Mouse (Mus musculus): ENCODE data around the gene Sycp1. TPM values are rescaled to one million over a fixed set of nuclear protein-coding genes. Genes with fewer than 3 reads are reported as not detected.

The Sycp1 gene
- not detected for polyA plus RNA-seq (2017; shearing (Covaris generic))

DNA sequence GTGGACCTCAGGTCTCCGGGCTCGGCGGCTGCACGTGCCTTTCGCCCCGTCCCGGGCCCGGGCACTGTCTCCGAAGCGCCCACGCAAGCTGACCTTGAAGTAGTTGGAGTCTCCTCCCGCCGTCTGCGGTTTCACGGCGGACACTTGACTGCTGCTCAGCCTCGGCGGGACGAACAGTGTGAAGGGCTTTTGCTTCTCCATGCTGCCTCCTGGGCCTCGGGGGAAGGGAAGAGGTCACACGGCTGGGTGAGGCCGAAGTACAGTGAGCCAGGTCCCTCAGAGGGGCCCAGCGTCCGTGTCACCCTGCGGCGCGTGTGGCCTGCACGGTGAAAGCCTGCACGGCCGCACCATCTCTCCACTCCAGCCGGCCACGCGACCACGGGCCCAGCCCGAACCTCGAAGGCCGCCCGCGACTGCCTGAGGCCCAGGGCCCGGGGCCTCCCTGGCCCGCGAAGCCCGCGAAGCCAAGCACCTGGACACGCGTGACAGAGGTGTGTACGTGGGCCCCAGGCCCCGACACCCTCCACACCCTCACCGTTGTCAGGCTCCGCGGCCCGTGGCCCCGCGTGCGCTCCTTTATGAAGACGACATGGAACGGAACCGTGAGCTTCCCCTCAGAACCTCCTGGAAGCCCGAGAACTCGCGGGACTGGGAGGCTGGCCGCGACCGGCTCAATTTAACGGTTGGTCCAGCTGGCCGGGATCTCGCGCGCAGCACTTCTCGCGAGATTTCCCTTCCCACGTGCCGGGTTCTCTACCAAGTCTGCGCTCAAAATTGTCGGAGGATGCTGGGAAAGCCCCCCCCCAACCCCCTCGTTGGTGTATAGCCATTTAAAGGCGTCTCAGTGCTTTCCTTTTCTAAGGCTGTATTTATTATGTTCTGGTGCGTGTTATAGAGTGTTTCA lies at the start of gene Sycp1:
Gene Sycp1 (minus strand): TSS at position 650 of the 904 bp plus-strand sequence.
- ATAC-seq = no peak

DNA sequence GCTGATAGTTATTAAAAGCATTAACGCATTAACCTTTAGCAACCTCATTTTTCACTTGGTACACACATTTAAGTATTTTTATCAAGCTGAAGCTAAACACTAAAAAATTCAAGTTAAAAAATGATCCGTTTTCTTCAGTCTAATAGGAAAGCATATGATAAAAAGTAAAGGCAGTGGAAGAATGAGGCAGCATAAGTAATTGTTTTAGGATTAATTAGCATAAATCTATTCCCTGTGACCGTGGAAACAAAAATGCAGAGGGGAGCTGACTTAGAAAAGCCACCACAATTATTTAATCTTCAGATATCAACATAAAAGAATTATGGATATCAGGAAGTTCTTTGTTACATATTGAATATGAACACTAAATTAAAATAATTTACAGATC lies 44.4 kb upstream of the Sycp1 start:
- no peak for ATAC-seq

DNA sequence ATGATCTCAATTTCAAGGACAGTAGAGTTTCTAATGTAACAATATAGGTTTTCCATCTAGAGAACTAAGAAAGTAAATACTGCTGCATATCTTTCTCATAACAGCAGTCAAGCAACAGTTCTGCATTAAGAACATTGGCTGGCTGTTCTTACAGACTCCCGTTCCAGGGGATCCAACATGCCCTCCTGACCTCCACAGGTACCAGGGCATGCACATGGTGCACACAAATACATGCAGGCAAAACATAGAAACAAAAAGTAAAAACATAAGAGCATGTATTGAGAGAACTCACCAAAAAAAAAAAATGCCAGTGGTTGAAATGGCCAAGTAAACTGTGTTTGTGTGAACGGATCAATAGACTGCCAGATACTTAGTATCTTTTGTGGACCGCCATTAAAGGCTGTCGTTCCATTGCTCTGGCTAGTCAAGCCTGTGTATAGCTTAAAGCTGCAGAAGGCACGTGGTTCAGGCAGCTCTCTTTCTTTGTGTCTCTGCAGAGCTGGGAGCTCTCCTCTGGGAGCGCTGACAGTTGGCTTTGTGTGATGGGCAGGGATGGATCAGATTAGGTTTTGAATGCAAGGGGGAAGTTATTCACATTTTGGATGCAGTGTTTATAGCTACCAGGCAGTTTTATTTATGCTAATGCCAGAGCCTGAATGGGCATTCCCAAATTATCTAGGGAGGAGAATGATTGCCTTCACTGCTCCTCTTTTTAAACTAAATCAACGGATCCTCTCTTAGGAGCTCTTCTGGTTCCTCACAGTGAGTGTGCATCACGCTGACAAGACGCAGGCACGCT lies 43.8 kb upstream of the Sycp1 start:
- ATAC-seq = no peak

DNA sequence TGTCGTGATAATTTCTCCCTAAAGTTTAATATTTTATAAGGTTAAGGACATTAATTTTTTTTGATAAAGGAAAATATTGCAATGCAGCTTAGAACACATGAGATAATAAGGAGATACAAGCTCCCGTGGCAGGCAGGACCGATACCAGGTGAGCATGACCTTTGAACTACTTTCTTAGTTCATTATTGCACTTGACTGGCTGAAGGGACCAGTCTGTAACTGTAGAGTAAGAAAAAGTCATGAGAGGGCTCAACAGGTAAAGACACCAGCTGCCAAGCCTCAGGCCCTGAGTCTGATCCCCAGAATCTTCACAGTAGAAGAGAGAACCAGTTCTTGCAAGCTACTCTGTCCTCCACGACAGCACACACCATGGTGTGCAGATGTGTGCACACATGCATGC lies 41.0 kb upstream of the Sycp1 start:
- ATAC-seq = no peak

DNA sequence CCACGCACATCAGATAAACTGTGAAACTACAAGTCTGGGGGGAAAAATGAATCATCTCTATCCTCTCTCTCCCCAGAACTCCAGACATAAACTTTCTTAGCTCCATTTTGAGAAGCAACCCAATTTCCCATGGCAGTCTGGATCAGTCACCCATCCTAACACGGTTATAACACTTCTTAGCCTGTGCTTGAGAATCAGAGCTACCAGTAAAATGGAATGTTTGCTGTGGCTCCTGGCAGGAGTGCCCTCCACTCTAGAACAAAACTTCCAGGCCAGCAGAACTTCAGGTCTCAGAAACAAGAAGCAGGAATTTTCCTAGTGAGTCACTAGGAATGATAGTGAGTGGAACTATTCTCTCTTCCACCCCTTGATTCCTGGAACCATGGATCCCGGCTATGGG lies 34.6 kb upstream of the Sycp1 start:
- no peak for ATAC-seq

DNA sequence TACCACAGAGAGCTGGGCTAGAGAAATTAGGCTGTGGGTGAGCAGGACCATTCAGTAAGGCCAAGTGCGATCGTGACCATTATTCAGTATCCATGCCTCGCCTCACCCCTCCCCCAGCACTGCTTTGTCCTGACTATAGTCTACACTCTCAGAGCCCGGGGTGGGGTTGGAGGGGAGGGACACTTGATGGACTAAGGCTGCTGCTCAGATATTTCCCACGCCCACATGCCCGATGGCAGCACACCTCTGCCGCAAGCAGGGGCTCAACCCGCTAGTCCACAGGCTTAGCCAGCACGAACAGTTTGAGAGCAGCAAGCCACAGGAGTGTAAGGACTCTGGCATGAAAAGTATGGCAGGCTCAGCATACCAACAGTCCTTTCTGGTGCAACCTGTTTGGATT lies 34.2 kb upstream of the Sycp1 start:
- no peak for ATAC-seq

DNA sequence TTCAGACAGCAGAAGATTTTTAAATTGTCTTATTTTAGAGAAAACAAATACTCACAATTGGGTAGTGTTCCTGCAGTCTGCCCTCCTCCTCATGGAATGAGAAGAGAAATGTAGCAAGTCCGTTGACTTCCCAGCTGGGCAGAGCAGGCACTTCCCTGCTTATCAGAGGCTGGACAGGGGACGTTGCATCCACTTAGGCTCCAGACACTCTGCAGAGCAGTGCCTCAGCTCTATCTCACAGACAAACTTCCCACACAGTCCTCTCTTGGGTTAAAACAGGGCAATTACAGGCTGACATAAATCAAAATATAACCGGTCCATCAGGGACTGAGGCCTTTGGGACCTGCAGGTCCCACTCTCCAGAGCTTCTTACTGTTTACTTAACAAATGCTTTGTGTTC lies 28.1 kb upstream of the Sycp1 start, which contains the start of gene Nr1h5:
Gene Nr1h5 (minus strand): TSS at position 101 of the 400 bp plus-strand sequence.
- no peak for ATAC-seq

DNA sequence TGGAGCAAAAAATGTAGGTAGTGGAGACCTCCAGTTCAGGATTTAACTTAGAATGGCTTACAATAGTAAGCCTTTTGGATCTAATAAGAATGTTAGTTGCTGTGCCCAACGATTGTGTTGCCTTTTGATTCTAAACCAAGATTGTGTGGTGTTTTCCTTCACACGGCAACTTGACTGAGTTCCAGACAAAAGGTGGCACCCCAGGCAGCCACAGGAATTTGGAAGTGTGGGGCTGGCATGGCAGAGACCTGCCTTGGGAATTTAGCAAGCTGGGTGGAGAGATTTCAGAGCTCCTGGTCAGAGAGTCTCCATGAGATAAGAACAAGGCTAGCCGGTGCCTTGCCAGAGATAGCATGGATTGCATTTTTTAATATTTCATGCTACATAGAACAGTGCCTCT lies 19.7 kb upstream of the Sycp1 start:
- ATAC-seq = no peak

DNA sequence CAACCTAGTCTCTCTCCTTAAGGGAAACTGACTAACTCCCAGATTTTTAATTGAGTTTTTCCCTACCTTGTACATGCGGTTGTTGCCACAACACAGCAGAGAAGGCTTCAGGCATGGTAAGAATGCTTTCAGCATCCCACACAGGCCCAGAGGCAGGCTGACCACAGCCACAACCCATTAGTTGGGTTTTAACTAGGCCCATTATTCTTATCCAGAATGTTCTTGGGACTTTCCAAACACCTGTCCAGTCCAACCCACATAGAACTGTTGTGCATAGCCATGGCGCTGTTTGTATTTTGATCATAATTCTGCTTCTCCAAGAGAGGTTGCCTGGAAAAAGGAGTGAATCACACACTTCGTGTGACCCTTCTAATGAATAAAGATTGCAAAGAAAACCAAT lies 19.2 kb upstream of the Sycp1 start:
- no peak for ATAC-seq

DNA sequence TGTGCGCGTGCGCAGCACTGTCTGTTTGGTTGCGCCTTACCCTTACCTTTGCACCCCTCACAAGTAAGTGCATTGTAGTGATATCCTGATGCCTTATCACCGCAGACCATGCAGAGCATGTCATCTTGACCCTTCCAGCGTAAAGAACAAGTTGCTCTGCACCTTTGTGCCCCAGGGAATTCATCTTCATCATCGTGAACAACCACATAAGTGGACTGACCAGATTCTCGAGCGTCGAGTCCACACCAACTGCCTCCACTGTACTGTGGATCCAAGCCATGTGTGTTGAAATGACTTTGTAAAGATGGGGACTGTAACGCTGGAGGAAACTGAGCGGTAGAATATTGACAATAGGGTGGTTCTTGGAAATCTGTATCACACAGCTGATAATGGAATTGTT lies 18.6 kb upstream of the Sycp1 start:
- ATAC-seq = no peak

DNA sequence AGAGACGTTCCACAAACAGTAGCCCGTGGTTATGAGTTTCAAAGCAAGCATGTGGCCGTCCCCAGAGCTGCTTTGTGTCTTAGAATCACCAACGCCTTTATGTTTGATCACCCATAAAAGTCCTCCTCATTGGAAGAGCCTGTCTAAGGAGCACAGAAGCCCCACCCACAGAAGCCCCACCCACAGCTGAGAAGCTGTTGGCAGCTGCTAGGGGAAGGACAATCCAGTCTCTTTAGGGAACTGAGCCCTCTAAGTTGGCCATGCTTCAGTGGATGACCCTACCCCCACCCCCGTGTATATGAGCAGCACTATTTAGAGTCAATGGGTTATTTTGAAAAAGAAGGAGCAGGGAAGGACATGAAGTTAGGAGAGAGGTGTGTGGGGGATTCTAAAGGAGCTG lies 11.0 kb upstream of the Sycp1 start:
- no peak for ATAC-seq

DNA sequence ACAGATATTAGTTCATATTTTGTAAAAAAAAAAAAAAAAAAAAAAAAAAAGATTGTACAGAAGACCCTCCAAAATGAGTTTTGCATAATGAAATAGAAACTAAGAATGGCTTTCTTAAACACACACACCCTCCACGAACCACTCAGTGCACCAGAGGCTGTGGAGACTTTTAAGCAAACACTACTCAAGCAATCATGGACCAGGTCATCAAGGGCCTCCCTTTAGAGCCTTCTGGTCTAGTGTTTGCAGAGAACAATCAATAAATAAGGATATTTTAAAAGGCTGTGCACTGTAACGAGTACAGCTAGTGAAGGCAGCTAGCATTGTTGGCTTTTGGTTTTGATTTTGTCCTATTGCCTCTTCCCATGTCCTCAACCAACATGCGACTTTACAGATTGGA lies 10.4 kb upstream of the Sycp1 start:
- ATAC-seq = no peak

DNA sequence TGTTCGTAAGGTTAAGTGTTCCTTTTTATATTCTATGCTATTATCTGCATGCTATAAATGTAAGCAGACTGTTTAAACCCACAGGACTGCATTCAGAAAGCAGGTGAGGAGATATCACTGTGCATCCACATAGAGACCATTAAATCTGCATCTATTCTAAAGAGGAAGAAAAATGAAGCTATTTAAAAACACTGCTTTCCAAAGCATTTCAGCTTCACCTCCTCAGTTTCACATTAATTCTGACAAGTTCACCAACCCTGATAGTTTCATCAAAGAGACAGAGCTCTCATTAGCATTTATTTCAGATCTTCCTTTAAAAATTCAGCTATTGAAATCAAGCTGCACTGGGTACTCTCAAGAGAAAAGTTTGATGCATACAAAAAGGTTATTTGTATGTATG lies 2.2 kb upstream of the Sycp1 start:
- ATAC-seq = no peak

DNA sequence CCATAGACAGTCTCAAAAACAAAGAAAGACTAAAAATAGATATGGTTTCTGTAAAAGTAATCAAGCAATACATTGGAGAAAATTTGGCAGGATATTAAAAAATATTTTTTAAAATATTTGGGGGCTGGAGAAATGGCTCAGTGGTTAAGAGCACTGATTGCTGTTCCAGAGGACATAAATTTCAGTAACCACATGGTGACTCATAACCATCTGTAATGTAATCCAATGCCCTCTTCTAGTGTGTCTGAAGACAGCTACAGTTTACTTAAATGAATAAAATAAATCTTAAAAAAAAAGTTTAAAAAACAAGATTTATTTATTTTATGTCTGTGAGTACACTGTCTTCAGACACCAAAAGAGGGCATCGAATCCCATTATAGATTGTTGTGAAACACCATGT lies 36.8 kb downstream of the Sycp1 start:
- ATAC-seq = no peak

DNA sequence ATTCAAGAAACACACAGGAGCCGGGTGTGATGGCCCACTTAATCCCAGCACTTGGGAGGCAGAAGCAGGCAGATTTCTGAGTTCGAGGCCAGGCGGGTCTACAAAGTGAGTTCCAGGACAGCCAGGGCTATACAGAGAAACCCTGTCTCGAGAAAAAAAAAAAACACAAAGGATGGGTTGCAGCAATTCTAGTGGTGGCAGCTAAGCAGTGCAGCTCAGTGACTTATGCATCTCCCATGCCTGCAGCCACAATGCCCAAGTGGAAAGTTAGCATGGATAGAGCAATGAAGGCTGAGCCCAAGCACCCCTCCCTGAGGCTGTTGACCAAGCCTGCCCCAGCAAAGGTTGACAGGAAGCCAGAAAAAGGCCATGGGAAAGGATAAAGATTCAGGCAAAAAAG lies 55.4 kb downstream of the Sycp1 start:
- no peak for ATAC-seq

DNA sequence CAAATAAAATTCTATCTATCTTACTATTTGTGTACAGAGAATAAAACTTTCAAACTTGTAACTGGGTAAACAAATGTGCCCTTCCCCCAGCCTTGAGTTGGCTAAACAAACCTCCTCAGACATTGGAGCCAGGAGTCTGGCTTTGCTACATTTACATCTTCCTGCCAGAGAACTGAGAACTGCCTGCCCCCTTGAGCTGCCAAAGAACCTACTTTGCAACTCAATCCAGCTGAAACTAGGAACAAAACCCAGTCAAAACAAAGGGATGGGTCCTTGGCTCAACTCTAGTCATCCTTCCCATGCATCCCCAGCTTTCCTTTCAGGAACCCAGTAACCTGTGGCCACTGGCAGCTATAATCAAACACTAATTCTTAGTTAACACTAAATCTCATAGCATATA lies 87.2 kb downstream of the Sycp1 start:
- ATAC-seq = no peak

DNA sequence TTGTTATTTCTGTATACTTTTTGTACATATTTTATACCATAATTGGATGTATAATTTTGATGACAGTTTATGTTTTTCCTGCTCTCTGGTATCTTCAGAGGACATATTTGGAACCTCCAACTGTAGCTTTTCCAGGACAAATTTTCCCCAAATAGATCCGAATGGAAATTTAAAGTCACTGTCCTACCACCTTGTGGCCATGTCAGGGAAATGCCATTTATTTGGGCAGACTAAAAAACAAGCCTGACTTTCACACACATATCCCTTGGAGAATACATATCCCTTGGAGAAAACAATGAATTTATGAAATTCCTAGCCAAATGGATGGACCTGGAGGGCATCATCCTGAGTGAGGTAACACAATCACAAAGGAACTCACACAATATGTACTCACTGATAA lies 93.5 kb downstream of the Sycp1 start:
- no peak for ATAC-seq

DNA sequence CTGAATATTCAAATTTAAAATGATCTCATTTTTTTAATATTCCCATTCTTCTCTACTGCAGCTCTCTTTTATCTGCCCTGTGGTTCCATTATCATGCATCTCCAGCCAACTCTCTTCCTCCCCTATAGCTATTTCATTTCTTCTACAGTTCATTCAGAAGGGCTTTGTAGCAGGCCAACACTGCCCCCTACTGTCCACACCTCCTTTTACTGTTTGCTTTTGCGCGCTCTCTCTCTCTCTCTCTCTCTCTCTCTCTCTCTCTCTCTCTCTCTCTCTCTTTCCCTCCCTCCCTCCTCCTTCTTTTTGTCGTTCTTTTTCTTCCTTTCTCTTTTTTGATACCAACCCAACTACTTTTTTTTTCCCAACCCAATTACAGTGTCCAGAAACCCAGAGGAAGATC lies 132.0 kb downstream of the Sycp1 start:
- ATAC-seq = peak; percentile 87

DNA sequence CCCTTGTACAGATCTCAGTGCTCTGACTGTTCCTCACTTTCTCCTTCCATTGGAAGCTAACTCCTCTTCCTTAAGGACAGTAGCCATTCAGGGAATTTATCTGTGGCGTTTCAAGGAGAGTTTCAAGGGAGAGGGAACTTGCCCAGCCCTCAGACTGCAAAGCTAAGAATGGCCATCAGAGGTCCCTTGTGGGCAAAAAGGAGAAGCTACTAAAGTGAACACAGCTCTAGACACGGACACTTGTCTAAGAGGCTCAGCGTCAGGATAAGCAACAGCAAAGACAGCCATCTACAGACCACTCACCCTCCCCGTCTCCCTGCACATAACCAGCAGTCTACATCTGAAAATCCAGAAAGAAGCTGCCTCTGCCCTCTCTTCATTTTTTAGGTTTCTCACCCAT lies 148.5 kb downstream of the Sycp1 start:
- no peak for ATAC-seq

DNA sequence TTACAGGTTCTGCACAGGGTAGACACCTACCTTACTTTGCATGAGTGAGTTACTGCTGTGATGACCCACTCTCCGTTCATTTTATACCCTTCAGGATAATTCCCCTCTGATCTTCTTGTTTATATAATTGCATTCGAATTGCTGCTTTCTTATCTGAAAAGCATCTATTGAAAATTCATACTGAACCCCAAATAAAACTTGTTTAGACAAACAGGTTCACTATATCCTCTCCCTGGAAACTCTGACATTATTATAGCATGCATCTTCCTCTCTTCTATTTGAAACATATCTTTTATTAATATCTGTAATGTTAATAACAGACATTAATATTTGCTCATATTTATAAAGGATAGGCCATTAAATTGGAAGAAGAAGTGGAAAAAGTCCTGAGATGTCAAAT lies 153.3 kb downstream of the Sycp1 start, which contains the start of gene Tshb:
Gene Tshb (minus strand): TSS at position 101 of the 400 bp plus-strand sequence.
- ATAC-seq = no peak

DNA sequence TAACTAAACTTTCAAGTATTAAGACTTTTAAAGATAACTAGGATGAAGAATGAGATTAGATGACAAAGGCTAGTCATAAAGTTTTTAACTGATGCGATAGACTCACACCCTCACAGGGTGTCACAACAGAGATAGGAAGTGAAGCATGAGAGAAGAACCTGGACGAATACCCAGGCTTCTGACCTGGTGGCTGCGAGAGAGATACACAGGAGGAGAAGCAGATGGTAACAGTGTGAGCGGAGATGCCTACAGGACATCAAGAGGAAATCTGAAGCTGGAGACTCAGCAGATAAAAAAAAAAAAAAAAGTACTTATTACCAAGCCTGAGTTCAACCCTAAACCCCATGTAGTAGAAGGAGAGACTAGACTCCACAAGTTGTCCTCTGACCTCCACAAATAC lies 162.9 kb downstream of the Sycp1 start:
- no peak for ATAC-seq

Data from CD4-positive, CD25-positive, alpha-beta regulatory T cell, adult 4 months (primary cell).